Mouse (Mus musculus) liver, embryonic 14.5 days (tissue): ENCODE data around the gene Pdcd6.

ENCODE experiments used
- CTCF ChIP-seq: IDR thresholded peaks from 2 replicates; pipeline ENCODE4 v1.5.1; 2016; ENCODE audit warnings: antibody characterized with exemption, low read depth, control low read depth
- EP300 ChIP-seq: IDR thresholded peaks from 2 replicates; pipeline ENCODE4 v1.6.1; 2016; ENCODE audit warnings: antibody characterized with exemption, low read depth

GRCm38 (mm10) chr13:74356491-74356890 lies 39.1 kb upstream of the Pdcd6 start:
- TF ChIP-seq CTCF (no peak), EP300 (no peak)
